In genomic region chr11:78929345-78929744, GRCm38 (mm10) we compare ENCODE assay signal across 8 mouse cellular contexts. TPM values are rescaled to one million over a fixed set of nuclear protein-coding genes. Genes with fewer than 3 reads are reported as not detected.
DNase-seq lines count a peak whose midpoint lies in the region; ATAC-seq and TF ChIP-seq lines count a peak whose summit lies in the region.

No protein-coding gene starts in this region.

- TF ChIP-seq EP300 in heart, postnatal 0 days (IDR thresholded peaks at IDR 0.05; ENCODE audit: low read depth), result no peak

- peaks cover 29% of the 10 kb centered on the region for H3K27me3 ChIP-seq in heart, postnatal 0 days (ENCODE audit: control insufficient read depth, insufficient read depth, low read length)
- peaks cover 23% of the 10 kb centered on the region for H3K27me3 ChIP-seq in stomach, embryonic 16.5 days (ENCODE audit: control insufficient read depth, insufficient read depth, low read length)

- H3K9me3 ChIP-seq in heart, postnatal 0 days (replicated peaks; ENCODE audit: control insufficient read depth, low read length), result no peaks in the 10 kb centered on the region
- H3K9me3 ChIP-seq in stomach, embryonic 16.5 days (replicated peaks; ENCODE audit: control insufficient read depth, low read length), result no peaks in the 10 kb centered on the region

- no peak overlapping the region for H3K4me2 ChIP-seq in heart, postnatal 0 days (ENCODE audit: low read depth, low read length)
- H3K4me2 ChIP-seq in stomach, embryonic 16.5 days (ENCODE audit: low read depth, low read length), result no peak overlapping the region

- intact Hi-C loops in left cerebral cortex, postnatal 10 days (cut with DNase I), result no loop called here

- TF ChIP-seq CTCF in heart, postnatal 0 days (IDR thresholded peaks at IDR 0.05; ENCODE audit: low read depth), result no peak

- H3K9ac ChIP-seq in heart, postnatal 0 days (replicated peaks; ENCODE audit: low read depth, low read length), result no peak overlapping the region
- no peak overlapping the region for H3K9ac ChIP-seq in stomach, embryonic 16.5 days (ENCODE audit: low read length)

- WGBS in heart, postnatal 0 days, result 9% methylated on average over 5 of the region's 5 CpGs
- WGBS in stomach, embryonic 16.5 days, result 48% methylated on average over 5 of the region's 5 CpGs

- H3K4me3 ChIP-seq in heart, postnatal 0 days (ENCODE audit: low read depth, low read length), result no peak overlapping the region
- no peak overlapping the region for H3K4me3 ChIP-seq in stomach, embryonic 16.5 days (replicated peaks; ENCODE audit: low read length)

- peak; percentile 52 for DNase-seq in retina, postnatal 1 day
- no peak for DNase-seq in retina, embryonic 14.5 days (ENCODE audit: low spot score)
- DNase-seq in cerebellum, adult 8-10 months, result peak; percentile 60
- DNase-seq in heart, postnatal 0 days (ENCODE audit: low spot score), result peak; percentile 82
- DNase-seq in left cerebral cortex, postnatal 10 days (ENCODE audit: extremely low spot score in 1 of 2, low spot score in 2 of 2), result peak; percentile 44 to 88
- no peak for DNase-seq in liver
- DNase-seq in spleen, adult 18-20 months, result no peak

- no peak overlapping the region for H3K27ac ChIP-seq in heart, postnatal 0 days (ENCODE audit: low read depth)
- no peak overlapping the region for H3K27ac ChIP-seq in stomach, embryonic 16.5 days (ENCODE audit: low read length)

- H3K36me3 ChIP-seq in heart, postnatal 0 days (replicated peaks; ENCODE audit: control insufficient read depth, insufficient read depth, low read length), result no peaks in the 10 kb centered on the region
- H3K36me3 ChIP-seq in stomach, embryonic 16.5 days (ENCODE audit: control insufficient read depth, insufficient read depth, low read length), result no peaks in the 10 kb centered on the region

- H3K4me1 ChIP-seq in heart, postnatal 0 days (ENCODE audit: control insufficient read depth, insufficient read depth), result peaks cover 6% of the 10 kb centered on the region
- peaks cover 7% of the 10 kb centered on the region; the same call in 1 of the 2 replicates for H3K4me1 ChIP-seq in stomach, embryonic 16.5 days (ENCODE audit: control insufficient read depth, insufficient read depth, low read length)

- peak; percentile 88 for ATAC-seq in heart, postnatal 0 days (ENCODE audit: insufficient read depth, low read depth)
- ATAC-seq in stomach, embryonic 16.5 days (ENCODE audit: insufficient read depth, low FRiP score), result peak; percentile 44

RNA-seq across cellular contexts. Expression of gene Nos2, which starts 8.8 kb away (rescaled TPM):
- total RNA-seq in heart, postnatal 0 days (2014; rRNA removed; ENCODE audit: low replicate concordance), result 0.19 and 0.53 TPM in 2 replicates
- 1.7 and 1.8 TPM in 2 replicates for polyA plus RNA-seq in heart, postnatal 0 days (2015; fragmentation: Nextera tagmentation; extraction: Ambion mirVana)
- total RNA-seq in left cerebral cortex, postnatal 10 days (2021), result 1 to 10 TPM; 1.3 to 2.4 TPM
- 1.3 and 1.6 TPM in 2 replicates for polyA plus RNA-seq in stomach, embryonic 16.5 days (2015; fragmentation: Nextera tagmentation; extraction: Ambion mirVana)

RNA-seq across cellular contexts. Expression of gene Lgals9, which starts 55.4 kb away (rescaled TPM):
- total RNA-seq in heart, postnatal 0 days (2014; rRNA removed; ENCODE audit: low replicate concordance), result 125 and 155 TPM in 2 replicates
- polyA plus RNA-seq in heart, postnatal 0 days (2015; fragmentation: Nextera tagmentation; extraction: Ambion mirVana), result 63.0 and 76.9 TPM in 2 replicates
- 1 to 10 TPM; 7.3 to 8.3 TPM for total RNA-seq in left cerebral cortex, postnatal 10 days (2021)
- 84.2 and 104 TPM in 2 replicates for polyA plus RNA-seq in stomach, embryonic 16.5 days (2015; fragmentation: Nextera tagmentation; extraction: Ambion mirVana)

Comparison
In these comparisons a context has a peak if more than half of its experiments do, and no peak if none do; other contexts are left out.
1. DNase-seq: peak in retina, postnatal 1 day (single experiment), cerebellum, adult 8-10 months (single experiment), heart, postnatal 0 days (single experiment) and left cerebral cortex, postnatal 10 days (2 of 2); none in retina, embryonic 14.5 days (single experiment), liver (single experiment) and spleen, adult 18-20 months (0 of 2).
2. RNA of gene Lgals9, which starts 55.4 kb away (total RNA-seq): 125 to 155 TPM in heart, postnatal 0 days; 7.3 to 8.3 TPM in left cerebral cortex, postnatal 10 days; every median in the first group is over 10 times any median in the second.